Mouse (Mus musculus): Measurements from ENCODE around the gene Tex38. TPM values are rescaled to one million over a fixed set of nuclear protein-coding genes. Genes with fewer than 3 reads are reported as not detected.

Gene Tex38
- polyA plus RNA-seq, 1 experiment: 0.43 TPM

GRCm38 (mm10) chr4:115738481-115738985, 42.3 kb downstream of the Tex38 start:
- H3K27me3 ChIP-seq (ENCODE audit: control insufficient read depth, insufficient read depth, low read length): no peaks in the 10 kb centered on the region
- H3K27ac ChIP-seq (ENCODE audit: insufficient read depth, low read length): no peak overlapping the region
- DNase-seq: peak; percentile 8 to 20
- 0 out of 2 replicates have a peak, but pooled peaks cover 5% of the 10 kb centered on the region for H3K4me1 ChIP-seq (ENCODE audit: control insufficient read depth, insufficient read depth, low read length)
- TF ChIP-seq CTCF (IDR thresholded peaks at IDR 0.05; ENCODE audit: borderline replicate concordance, insufficient read depth, low read depth, low read length) (no peak), POLR2A (IDR thresholded peaks at IDR 0.05; ENCODE audit: borderline replicate concordance, insufficient read depth, low read length) (no peak)
- H3K4me3 ChIP-seq (replicated peaks; ENCODE audit: insufficient read depth, low read depth, low read length): peak overlapping the region; percentile 55
- 27% methylated on average over 13 of the region's 13 CpGs for WGBS

DNA sequence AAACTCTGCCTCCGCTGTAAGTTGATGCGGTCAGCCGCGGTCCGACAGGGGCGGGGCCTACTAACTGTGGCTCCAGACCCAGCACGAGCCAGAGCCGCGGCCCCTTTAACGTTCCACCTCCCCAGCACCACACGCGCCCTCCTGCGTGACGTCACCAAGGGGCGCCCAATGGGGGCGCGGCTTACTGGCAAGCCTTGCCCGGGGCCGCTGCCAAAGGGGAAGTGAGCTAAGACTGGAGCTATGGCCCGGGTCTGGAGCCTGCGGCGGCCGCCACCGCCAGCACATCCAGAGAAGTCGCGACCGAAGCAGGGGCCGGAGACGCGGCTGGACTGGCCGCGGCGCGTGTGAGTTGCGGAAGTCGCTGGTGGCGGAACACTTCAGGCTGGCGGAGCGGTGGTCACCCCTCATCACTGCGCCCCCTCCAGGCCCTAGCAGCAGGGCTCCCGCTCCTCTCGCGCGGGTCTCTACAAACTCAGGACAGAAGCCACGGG, 43.2 kb downstream of the Tex38 start, which contains the start of gene Efcab14:
Efcab14 (plus strand) TSS at position 194 of the 491 bp plus-strand sequence.
- TF ChIP-seq CTCF (IDR thresholded peaks at IDR 0.05; ENCODE audit: borderline replicate concordance, insufficient read depth, low read depth, low read length): 0 out of 2 replicates have a peak, but pooled peaks have one; percentile 4
- TF ChIP-seq POLR2A (IDR thresholded peaks at IDR 0.05; ENCODE audit: borderline replicate concordance, insufficient read depth, low read length): peak; percentile 48; the same call in 1 of the 2 replicates
- no peaks in the 10 kb centered on the region for H3K27me3 ChIP-seq (ENCODE audit: control insufficient read depth, insufficient read depth, low read length)
- peak; percentile 98 to 99 for DNase-seq
- peak within 1 kb of the TSS; percentile 81 for H3K27ac ChIP-seq (ENCODE audit: insufficient read depth, low read length)
- peak within 1 kb of the TSS; percentile 94 for H3K4me3 ChIP-seq (replicated peaks; ENCODE audit: insufficient read depth, low read depth, low read length)
- 0 out of 2 replicates have a peak, but pooled peaks cover 5% of the 10 kb centered on the region for H3K4me1 ChIP-seq (ENCODE audit: control insufficient read depth, insufficient read depth, low read length)
- WGBS: under 1% methylated on average over 45 of the region's 45 CpGs

DNA sequence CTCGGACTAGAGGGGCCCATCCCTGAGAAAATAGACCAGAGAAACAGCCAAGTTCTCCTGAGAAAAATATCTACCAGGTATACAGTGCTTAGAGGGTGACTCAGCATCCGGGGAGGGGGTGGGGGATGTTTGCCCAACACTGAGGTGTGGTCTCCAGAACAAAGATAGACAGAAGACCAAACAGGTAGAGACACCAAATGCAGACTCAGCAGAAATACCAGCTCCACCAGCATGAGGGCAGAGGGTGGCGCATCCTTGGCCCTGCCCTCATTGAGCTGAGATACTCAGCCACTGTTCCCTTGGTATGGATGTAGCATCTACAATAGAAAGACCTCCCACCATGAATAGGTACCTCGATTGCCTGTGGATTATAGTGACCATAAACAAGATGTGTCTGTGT, 46.0 kb downstream of the Tex38 start:
- Histone ChIP-seq H3K4me3 (replicated peaks; ENCODE audit: insufficient read depth, low read depth, low read length) (no peak overlapping the region), H3K27me3 (ENCODE audit: control insufficient read depth, insufficient read depth, low read length) (no peaks in the 10 kb centered on the region), H3K27ac (ENCODE audit: insufficient read depth, low read length) (no peak overlapping the region), H3K4me1 (ENCODE audit: control insufficient read depth, insufficient read depth, low read length) (0 out of 2 replicates have a peak, but pooled peaks cover 5% of the 10 kb centered on the region)
- WGBS: 56% methylated on average over 4 of the region's 4 CpGs
- no peak for TF ChIP-seq CTCF (IDR thresholded peaks at IDR 0.05; ENCODE audit: borderline replicate concordance, insufficient read depth, low read depth, low read length)
- TF ChIP-seq POLR2A (IDR thresholded peaks at IDR 0.05; ENCODE audit: borderline replicate concordance, insufficient read depth, low read length): no peak
- DNase-seq: no peak

GRCm38 (mm10) chr4:115733746-115734145, 47.1 kb downstream of the Tex38 start:
- 0 out of 2 replicates have a peak, but pooled peaks cover 4% of the 10 kb centered on the region for H3K4me1 ChIP-seq (ENCODE audit: control insufficient read depth, insufficient read depth, low read length)
- no peaks in the 10 kb centered on the region for H3K27me3 ChIP-seq (ENCODE audit: control insufficient read depth, insufficient read depth, low read length)
- H3K4me3 ChIP-seq (replicated peaks; ENCODE audit: insufficient read depth, low read depth, low read length): no peak overlapping the region
- no peak overlapping the region for H3K27ac ChIP-seq (ENCODE audit: insufficient read depth, low read length)
- WGBS: 69% methylated on average over 5 of the region's 5 CpGs
- no peak for DNase-seq
- TF ChIP-seq POLR2A (IDR thresholded peaks at IDR 0.05; ENCODE audit: borderline replicate concordance, insufficient read depth, low read length) (no peak), CTCF (IDR thresholded peaks at IDR 0.05; ENCODE audit: borderline replicate concordance, insufficient read depth, low read depth, low read length) (no peak)

GRCm38 (mm10) chr4:115732223-115732818, 48.5 kb downstream of the Tex38 start:
- Histone ChIP-seq H3K4me3 (replicated peaks; ENCODE audit: insufficient read depth, low read depth, low read length) (no peak overlapping the region), H3K27ac (ENCODE audit: insufficient read depth, low read length) (no peak overlapping the region), H3K4me1 (ENCODE audit: control insufficient read depth, insufficient read depth, low read length) (no peaks in the 10 kb centered on the region), H3K27me3 (ENCODE audit: control insufficient read depth, insufficient read depth, low read length) (no peaks in the 10 kb centered on the region)
- no peak for DNase-seq
- WGBS: 60% methylated on average over 3 of the region's 3 CpGs
- no peak for TF ChIP-seq CTCF (IDR thresholded peaks at IDR 0.05; ENCODE audit: borderline replicate concordance, insufficient read depth, low read depth, low read length)
- no peak for TF ChIP-seq POLR2A (IDR thresholded peaks at IDR 0.05; ENCODE audit: borderline replicate concordance, insufficient read depth, low read length)

GRCm38 (mm10) chr4:115731588-115732222, 49.1 kb downstream of the Tex38 start:
- Histone ChIP-seq H3K4me1 (ENCODE audit: control insufficient read depth, insufficient read depth, low read length) (no peaks in the 10 kb centered on the region), H3K27ac (ENCODE audit: insufficient read depth, low read length) (no peak overlapping the region), H3K4me3 (replicated peaks; ENCODE audit: insufficient read depth, low read depth, low read length) (no peak overlapping the region), H3K27me3 (ENCODE audit: control insufficient read depth, insufficient read depth, low read length) (no peaks in the 10 kb centered on the region)
- no peak for TF ChIP-seq POLR2A (IDR thresholded peaks at IDR 0.05; ENCODE audit: borderline replicate concordance, insufficient read depth, low read length)
- TF ChIP-seq CTCF (IDR thresholded peaks at IDR 0.05; ENCODE audit: borderline replicate concordance, insufficient read depth, low read depth, low read length): peak; percentile 91
- peak; percentile 67 to 75 for DNase-seq
- 23% methylated on average over 7 of the region's 7 CpGs for WGBS

Other genes with a start within 250 kb of the Tex38 start
- gene Cyp4a31, start 217.4 kb downstream of the Tex38 start, polyA plus RNA-seq (2012; rRNA removed): not detected in 2 replicates
- not detected in 2 replicates for gene Cyp4a32, start 180.0 kb downstream of the Tex38 start, polyA plus RNA-seq (2012; rRNA removed)
- 0.11 and 0.27 TPM in 2 replicates for gene Cyp4b1, start 133.3 kb downstream of the Tex38 start, polyA plus RNA-seq (2012; rRNA removed)
- 46.7 and 52.5 TPM in 2 replicates for gene Efcab14, start 43.3 kb downstream of the Tex38 start, polyA plus RNA-seq (2012; rRNA removed)
- 71.2 and 81.2 TPM in 2 replicates for gene Atpaf1, start 3.8 kb upstream of the Tex38 start, polyA plus RNA-seq (2012; rRNA removed)
- gene Mob3c, start 47.1 kb upstream of the Tex38 start, polyA plus RNA-seq (2012; rRNA removed): 9.4 and 11.1 TPM in 2 replicates
- gene Mknk1, start 58.2 kb upstream of the Tex38 start, polyA plus RNA-seq (2012; rRNA removed): 58.3 and 60.0 TPM in 2 replicates
- 0.08 and 0.14 TPM in 2 replicates for gene Kncn, start 103.4 kb upstream of the Tex38 start, polyA plus RNA-seq (2012; rRNA removed)
- gene 6430628N08Rik, start 109.6 kb upstream of the Tex38 start, polyA plus RNA-seq (2012; rRNA removed): 0.08 and 0.23 TPM in 2 replicates
- 1.3 TPM in 2 replicates for gene Dmbx1, start 158.9 kb upstream of the Tex38 start, polyA plus RNA-seq (2012; rRNA removed)
- 61.8 TPM in 2 replicates for gene Faah, start 236.9 kb upstream of the Tex38 start, polyA plus RNA-seq (2012; rRNA removed)

Data from cerebellum, adult 2 months (tissue).